Mouse (Mus musculus) heart, embryonic 12.5 days (tissue): ENCODE data around the gene Peli1. TPM values are rescaled to one million over a fixed set of nuclear protein-coding genes. Genes with fewer than 3 reads are reported as not detected.

ENCODE experiments used
- ATAC-seq: fragments of 200-750 bp; cut with Nextera tagmentation; 2 replicates; pipeline ENCODE4 v1.8.0; 2017; ENCODE audit warnings: moderate TSS enrichment, moderate library complexity; ENCODE audit not compliant: insufficient number of reproducible peaks, low FRiP score
- H3K27ac ChIP-seq: fragments of 300-500 bp; sonication (generic); 2 replicates; pipeline ENCODE4 v1.5.1; 2016; ENCODE audit warnings: mild to moderate bottlenecking, moderate library complexity; ENCODE audit not compliant: poor library complexity, severe bottlenecking
- H3K27me3 ChIP-seq: fragments of 300-500 bp; sonication (generic); replicated peaks from 2 replicates; pipeline ENCODE4 v1.6.1; 2016; ENCODE audit warnings: mild to moderate bottlenecking, moderate library complexity
- H3K36me3 ChIP-seq: fragments of 300-500 bp; sonication (generic); 2 replicates; pipeline ENCODE4 v1.6.1; 2016; ENCODE audit warnings: mild to moderate bottlenecking, moderate library complexity
- H3K4me1 ChIP-seq: fragments of 300-500 bp; sonication (generic); replicated peaks from 2 replicates; pipeline ENCODE4 v1.6.1; 2016; ENCODE audit warnings: mild to moderate bottlenecking
- H3K4me2 ChIP-seq: fragments of 300-500 bp; sonication (generic); 2 replicates; pipeline ENCODE4 v1.6.1; 2016; ENCODE audit warnings: mild to moderate bottlenecking, moderate library complexity
- H3K4me3 ChIP-seq: fragments of 300-500 bp; sonication (generic); 2 replicates; pipeline ENCODE4 v1.5.1; 2016; ENCODE audit warnings: mild to moderate bottlenecking
- H3K9ac ChIP-seq: fragments of 300-500 bp; sonication (generic); 2 replicates; pipeline ENCODE4 v1.6.1; 2016; ENCODE audit warnings: mild to moderate bottlenecking, moderate library complexity
- H3K9me3 ChIP-seq: fragments of 300-500 bp; sonication (generic); replicated peaks from 2 replicates; pipeline ENCODE4 v1.6.1; 2016; ENCODE audit warnings: mild to moderate bottlenecking, moderate library complexity
- WGBS: fragments of 180-500 bp; shearing (Covaris S2); methylation state at CpG from one replicate; pipeline ENCODE4 v1.1.7; 2016; 5-methylcytosine and 5-hydroxymethylcytosine counted together
- polyA plus RNA-seq: library from polyadenylated mRNA; unstranded; fragments of >200 nt; fragmentation: Nextera tagmentation; extraction: Ambion mirVana; gene quantifications from 2 replicates; pipeline ENCODE4 v1.2.1, GENCODE M21; 2016

Gene Peli1
- polyA plus RNA-seq, 1 experiment from 2014 or later = 31.0 TPM

DNA sequence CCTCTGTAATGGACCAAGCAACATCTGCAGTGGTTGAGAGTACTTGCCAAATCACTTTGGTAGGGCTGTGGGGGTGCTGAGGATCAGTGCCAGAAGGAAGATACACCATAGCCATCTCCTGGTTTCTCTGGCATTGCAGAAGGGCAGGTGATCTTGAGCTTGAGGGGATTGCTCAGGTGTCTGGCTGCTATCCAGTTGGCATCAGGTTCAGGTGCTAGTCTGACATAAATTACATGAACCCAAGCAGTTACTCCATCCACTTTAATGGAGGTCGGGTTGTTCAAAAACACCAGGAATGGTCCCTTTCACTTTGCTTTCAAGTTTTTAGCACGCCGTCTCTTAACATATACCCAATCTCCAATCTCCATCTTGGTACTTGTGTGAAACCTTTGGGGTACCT lies 103.8 kb downstream of the Peli1 start:
- Histone ChIP-seq H3K9me3 (peaks cover 14% of the 10 kb centered on the region; the same call in 1 of the 2 replicates), H3K4me3 (no peak overlapping the region), H3K4me1 (no peaks in the 10 kb centered on the region), H3K9ac (no peak overlapping the region), H3K27ac (no peak overlapping the region), H3K36me3 (no peaks in the 10 kb centered on the region), H3K27me3 (0 out of 2 replicates have a peak, but pooled peaks cover 3% of the 10 kb centered on the region), H3K4me2 (no peak overlapping the region)
- 85% methylated on average over 3 of the region's 3 CpGs for WGBS
- ATAC-seq = no peak

Other genes with a start within 250 kb of the Peli1 start
- gene Vps54, start 148.0 kb downstream of the Peli1 start, polyA plus RNA-seq = 14.7 and 15.0 TPM in 2 replicates